Mouse (Mus musculus): ENCODE data around the gene Ago3. TPM values are rescaled to one million over a fixed set of nuclear protein-coding genes. Genes with fewer than 3 reads are reported as not detected.

Gene Ago3
- total RNA-seq, 2 experiments from 2014 or later, result 11.1 to 18.3 TPM

- DNase-seq, result no peak
These were observed 120.0 kb downstream of the Ago3 start for GRCm38 (mm10) chr4:126309211-126309921.

GRCm38 (mm10) chr4:126306827-126307226 lies 122.5 kb downstream of the Ago3 start:
- no peak for DNase-seq

- no peak for DNase-seq
These were observed 123.3 kb downstream of the Ago3 start for GRCm38 (mm10) chr4:126306058-126306457.

GRCm38 (mm10) chr4:126305428-126305827 lies 123.9 kb downstream of the Ago3 start:
- no peak for DNase-seq

- no peak for DNase-seq
These were observed 125.5 kb downstream of the Ago3 start for GRCm38 (mm10) chr4:126303877-126304276.

- DNase-seq, result no peak
These were observed 127.6 kb downstream of the Ago3 start for GRCm38 (mm10) chr4:126301584-126302309.

- DNase-seq, result peak; percentile 29
These were observed 128.3 kb downstream of the Ago3 start for GRCm38 (mm10) chr4:126300916-126301583.

- DNase-seq, result peak; percentile 86
These were observed 132.7 kb downstream of the Ago3 start for GRCm38 (mm10) chr4:126296617-126297101.

- DNase-seq, result no peak
These were observed 133.4 kb downstream of the Ago3 start for GRCm38 (mm10) chr4:126295937-126296336.

- DNase-seq, result no peak
These were observed 134.2 kb downstream of the Ago3 start for GRCm38 (mm10) chr4:126295152-126295551.

- DNase-seq, result no peak
These were observed 138.2 kb downstream of the Ago3 start for GRCm38 (mm10) chr4:126291196-126291595.

GRCm38 (mm10) chr4:126290314-126290713 lies 139.0 kb downstream of the Ago3 start:
- no peak for DNase-seq

- no peak for DNase-seq
These were observed 141.2 kb downstream of the Ago3 start for GRCm38 (mm10) chr4:126288085-126288666.

GRCm38 (mm10) chr4:126287302-126287995 lies 141.9 kb downstream of the Ago3 start:
- no peak for DNase-seq

GRCm38 (mm10) chr4:126286492-126286891 lies 142.9 kb downstream of the Ago3 start, which contains the start of gene Col8a2:
TSS of gene Col8a2 (plus strand) at chr4:126286793.
- DNase-seq, result peak; percentile 51

- DNase-seq, result no peak
These were observed 145.8 kb downstream of the Ago3 start for GRCm38 (mm10) chr4:126283582-126283981.

GRCm38 (mm10) chr4:126281706-126282105 lies 147.7 kb downstream of the Ago3 start:
- DNase-seq, result no peak

Data from adrenal gland, postnatal 10 days (tissue).